Mouse (Mus musculus): ENCODE results near the gene Adgrb2. TPM values are rescaled to one million over a fixed set of nuclear protein-coding genes. Genes with fewer than 3 reads are reported as not detected.

Adgrb2 gene
- total and polyA plus RNA-seq, 3 experiments: 0.04 to 0.15 TPM; not detected in 1

- no peaks in the 10 kb centered on the region for H3K36me3 ChIP-seq (ENCODE audit: control insufficient read depth in 1 of 2, insufficient read depth in 2 of 2, low read length in 2 of 2)
- no peaks in the 10 kb centered on the region for H3K9me3 ChIP-seq (replicated peaks; ENCODE audit: insufficient read depth, low read length)
- H3K4me3 ChIP-seq (ENCODE audit: control insufficient read depth in 1 of 2, insufficient read depth in 1 of 2, low read depth in 2 of 2, low read length in 2 of 2): no peak overlapping the region
- H3K9ac ChIP-seq (ENCODE audit: control insufficient read depth, low read depth, low read length, poor library complexity, severe bottlenecking): no peak overlapping the region
- H3K4me1 ChIP-seq (ENCODE audit: control insufficient read depth in 1 of 2, insufficient read depth in 2 of 2, low read length in 2 of 2): no peaks in the 10 kb centered on the region
- no peak overlapping the region for H3K27ac ChIP-seq (ENCODE audit: control insufficient read depth, low read depth, low read length)
- DNase-seq (ENCODE audit: low read depth, low spot score): no peak
- TF ChIP-seq GATA1 (IDR thresholded peaks at IDR 0.05; ENCODE audit: low read depth, low read length): no peak
- TF ChIP-seq USF2 (IDR thresholded peaks at IDR 0.05; ENCODE audit: borderline replicate concordance in 1 of 2, insufficient read depth in 1 of 2, low read depth in 1 of 2, low read length in 2 of 2): no peak
- TF ChIP-seq MAZ (IDR thresholded peaks at IDR 0.05; ENCODE audit: low read depth, low read length): no peak
- no peak for TF ChIP-seq TBP (IDR thresholded peaks at IDR 0.05; ENCODE audit: low read depth, low read length)
- TF ChIP-seq KAT2A (conservative IDR thresholded peaks at IDR 0.05; ENCODE audit: low read depth, low read length): no peak
- TF ChIP-seq E2F4 (IDR thresholded peaks at IDR 0.05; ENCODE audit: borderline replicate concordance, low read depth, low read length): no peak
- no peaks in the 10 kb centered on the region for H3K79me2 ChIP-seq (ENCODE audit: control insufficient read depth, insufficient read depth, low read length, poor library complexity)
- peaks cover 0 to 13% of the 10 kb centered on the region in 2 experiments; a peak in 3 of 4 replicates for H3K27me3 ChIP-seq (ENCODE audit: control insufficient read depth in 1 of 2, insufficient read depth in 2 of 2, low read length in 2 of 2)
These were observed 70.7 kb downstream of the Adgrb2 start for GRCm38 (mm10) chr4:130055160-130056010.

GRCm38 (mm10) chr4:130056011-130056322 lies 71.3 kb downstream of the Adgrb2 start:
- Histone ChIP-seq H3K4me3 (ENCODE audit: control insufficient read depth in 1 of 2, insufficient read depth in 1 of 2, low read depth in 2 of 2, low read length in 2 of 2) (no peak overlapping the region), H3K9me3 (replicated peaks; ENCODE audit: insufficient read depth, low read length) (no peaks in the 10 kb centered on the region), H3K9ac (ENCODE audit: control insufficient read depth, low read depth, low read length, poor library complexity, severe bottlenecking) (no peak overlapping the region), H3K27ac (ENCODE audit: control insufficient read depth, low read depth, low read length) (no peak overlapping the region), H3K79me2 (ENCODE audit: control insufficient read depth, insufficient read depth, low read length, poor library complexity) (no peaks in the 10 kb centered on the region), H3K4me1 (ENCODE audit: control insufficient read depth in 1 of 2, insufficient read depth in 2 of 2, low read length in 2 of 2) (no peaks in the 10 kb centered on the region), H3K27me3 (ENCODE audit: control insufficient read depth in 1 of 2, insufficient read depth in 2 of 2, low read length in 2 of 2) (peaks cover 0 to 13% of the 10 kb centered on the region in 2 experiments), H3K36me3 (ENCODE audit: control insufficient read depth in 1 of 2, insufficient read depth in 2 of 2, low read length in 2 of 2) (no peaks in the 10 kb centered on the region)
- no peak for DNase-seq (ENCODE audit: low read depth, low spot score)
- no peak for TF ChIP-seq ZKSCAN1 (IDR thresholded peaks at IDR 0.05; ENCODE audit: low read depth, low read length)
- no peak for TF ChIP-seq GABPA (IDR thresholded peaks at IDR 0.05; ENCODE audit: low read depth, low read length)
- no peak for TF ChIP-seq HCFC1 (IDR thresholded peaks at IDR 0.05; ENCODE audit: low read depth, low read length)
- no peak for TF ChIP-seq USF2 (IDR thresholded peaks at IDR 0.05; ENCODE audit: borderline replicate concordance in 1 of 2, insufficient read depth in 1 of 2, low read depth in 1 of 2, low read length in 2 of 2)
- no peak for TF ChIP-seq EP300 (IDR thresholded peaks at IDR 0.05; ENCODE audit: low read depth in 1 of 2, low read length in 2 of 2)
- no peak for TF ChIP-seq MAFK (IDR thresholded peaks at IDR 0.05; ENCODE audit: borderline replicate concordance, low read depth, low read length)
- TF ChIP-seq NELFE (IDR thresholded peaks at IDR 0.05; ENCODE audit: low read depth, low read length): no peak
- TF ChIP-seq E2F4 (IDR thresholded peaks at IDR 0.05; ENCODE audit: borderline replicate concordance, low read depth, low read length): no peak
- no peak for TF ChIP-seq MXI1 (IDR thresholded peaks at IDR 0.05; ENCODE audit: low read depth, low read length)
- no peak for TF ChIP-seq NRF1 (IDR thresholded peaks at IDR 0.05; ENCODE audit: insufficient read depth, low read depth, low read length, poor library complexity, severe bottlenecking)
- no peak for TF ChIP-seq RAD21 (IDR thresholded peaks at IDR 0.05; ENCODE audit: low read depth, low read length)
- no peak for TF ChIP-seq CTCF (IDR thresholded peaks at IDR 0.05 in 2 of 3, conservative IDR thresholded peaks at IDR 0.05 in 1 of 3; ENCODE audit: control insufficient read depth in 1 of 3, insufficient read depth in 1 of 3, low read depth in 2 of 3, low read length in 3 of 3, poor library complexity in 1 of 3, severe bottlenecking in 1 of 3)
- TF ChIP-seq POLR2AphosphoS5 (IDR thresholded peaks at IDR 0.05; ENCODE audit: borderline replicate concordance, low read depth, low read length): no peak
- TF ChIP-seq POLR2AphosphoS2 (IDR thresholded peaks at IDR 0.05; ENCODE audit: low read length): no peak
- no peak for TF ChIP-seq BHLHE40 (IDR thresholded peaks at IDR 0.05; ENCODE audit: borderline replicate concordance, low read depth, low read length)
- no peak for TF ChIP-seq TBP (IDR thresholded peaks at IDR 0.05; ENCODE audit: low read depth, low read length)
- no peak for TF ChIP-seq CHD2 (IDR thresholded peaks at IDR 0.05; ENCODE audit: low read length)
- no peak for TF ChIP-seq TAL1 (IDR thresholded peaks at IDR 0.05; ENCODE audit: low read length)

All from MEL (cell line).